Mouse (Mus musculus) heart, postnatal 0 days (tissue): ENCODE data around the gene Prrc2a. TPM values are rescaled to one million over a fixed set of nuclear protein-coding genes. Genes with fewer than 3 reads are reported as not detected.

ENCODE experiments used
- ATAC-seq: fragments of 200-750 bp; cut with Nextera tagmentation; 2 replicates; pipeline ENCODE4 v1.8.0; 2017; ENCODE audit warnings: low read depth, moderate number of reproducible peaks, moderate library complexity; ENCODE audit not compliant: insufficient read depth
- DNase-seq: peaks from one replicate; pipeline ENCODE4 v3.0.0-alpha.2; 2016; ENCODE audit warnings: low spot score
- H3K27ac ChIP-seq: fragments of 300-500 bp; sonication (generic); 2 replicates; pipeline ENCODE4 v1.5.1; 2014; ENCODE audit warnings: low read depth, mild to moderate bottlenecking
- H3K27me3 ChIP-seq: fragments of 300-500 bp; sonication (generic); 2 replicates; pipeline ENCODE4 v1.6.1; 2014; ENCODE audit warnings: low read length, mixed read lengths; ENCODE audit not compliant: control insufficient read depth, insufficient read depth
- H3K36me3 ChIP-seq: fragments of 300-500 bp; sonication (generic); replicated peaks from 2 replicates; pipeline ENCODE4 v1.6.1; 2014; ENCODE audit warnings: low read length, mixed read lengths; ENCODE audit not compliant: control insufficient read depth, insufficient read depth
- H3K4me1 ChIP-seq: fragments of 300-500 bp; sonication (generic); 2 replicates; pipeline ENCODE4 v1.6.1; 2014; ENCODE audit warnings: antibody characterized with exemption; ENCODE audit not compliant: control insufficient read depth, insufficient read depth
- H3K4me2 ChIP-seq: fragments of 300-500 bp; sonication (generic); 2 replicates; pipeline ENCODE4 v1.6.1; 2014; ENCODE audit warnings: low read depth, mild to moderate bottlenecking, low read length, moderate library complexity
- H3K4me3 ChIP-seq: fragments of 300-500 bp; sonication (generic); 2 replicates; pipeline ENCODE4 v1.5.1; 2014; ENCODE audit warnings: low read depth, low read length
- H3K9ac ChIP-seq: fragments of 300-500 bp; sonication (generic); replicated peaks from 2 replicates; pipeline ENCODE4 v1.6.1; 2014; ENCODE audit warnings: low read depth, low read length, mixed read lengths
- H3K9me3 ChIP-seq: fragments of 300-500 bp; sonication (generic); replicated peaks from 2 replicates; pipeline ENCODE4 v1.6.1; 2016; ENCODE audit warnings: low read length; ENCODE audit not compliant: control insufficient read depth
- CTCF ChIP-seq: IDR thresholded peaks from 2 replicates; pipeline ENCODE4 v1.5.1; 2016; ENCODE audit warnings: antibody characterized with exemption, control low read depth, low read depth
- EP300 ChIP-seq: IDR thresholded peaks from 2 replicates; pipeline ENCODE4 v1.6.1; 2016; ENCODE audit warnings: antibody characterized with exemption, low read depth
- WGBS: fragments of 180-500 bp; shearing (Covaris S2); extraction: QIAGEN DNeasy Blood & Tissue Kit; methylation state at CpG from one replicate; pipeline ENCODE4 v1.1.7; 2014; 5-methylcytosine and 5-hydroxymethylcytosine counted together
- polyA plus RNA-seq: library from polyadenylated mRNA; unstranded; fragments of >200 nt; fragmentation: Nextera tagmentation; extraction: Ambion mirVana; gene quantifications from 2 replicates; pipeline ENCODE4 v1.2.1, GENCODE M21; 2015
- total RNA-seq: library from RNA; depleted of rRNA; stranded (reverse); fragments of >200 nt; gene quantifications from 2 replicates; pipeline ENCODE4 v1.2.3, GENCODE M21; 2014; ENCODE audit warnings: low replicate concordance

The Prrc2a gene
- total and polyA plus RNA-seq, 2 experiments from 2014 or later = 60.7 to 99.2 TPM

- WGBS = under 1% methylated on average over 19 of the region's 28 CpGs
Measured at GRCm38 (mm10) chr17:35164218-35164567, 504 bp downstream of the Prrc2a start.

GRCm38 (mm10) chr17:35163326-35164081 lies 1.2 kb downstream of the Prrc2a start:
- H3K4me3 ChIP-seq = peak overlapping the region; percentile 100
- no peaks in the 10 kb centered on the region for H3K9me3 ChIP-seq
- H3K27me3 ChIP-seq = no peaks in the 10 kb centered on the region
- H3K27ac ChIP-seq = peak overlapping the region; percentile 99
- WGBS = 4% methylated on average over 8 of the region's 8 CpGs
- no peak for ATAC-seq
- H3K9ac ChIP-seq = peak overlapping the region; percentile 100
- peaks cover 36% of the 10 kb centered on the region for H3K36me3 ChIP-seq
- H3K4me1 ChIP-seq = peaks cover 23% of the 10 kb centered on the region
- DNase-seq = peak; percentile 42
- TF ChIP-seq CTCF (no peak), EP300 (no peak)
- peak overlapping the region; percentile 85 for H3K4me2 ChIP-seq

More at GRCm38 (mm10) chr17:35164218-35164567, 504 bp downstream of the Prrc2a start:
- Histone ChIP-seq H3K27me3 (no peaks in the 10 kb centered on the region), H3K4me3 (peak overlapping the region; percentile 100), H3K4me1 (peaks cover 23% of the 10 kb centered on the region), H3K9me3 (no peaks in the 10 kb centered on the region), H3K4me2 (peak overlapping the region; percentile 85), H3K36me3 (peaks cover 30% of the 10 kb centered on the region), H3K27ac (peak overlapping the region; percentile 99), H3K9ac (peak overlapping the region; percentile 100)
- no peak for DNase-seq
- no peak for ATAC-seq
- no peak for TF ChIP-seq CTCF
- TF ChIP-seq EP300 = no peak

- TF ChIP-seq CTCF = no peak
- TF ChIP-seq EP300 = no peak
- peak overlapping the region; percentile 100 for H3K4me3 ChIP-seq
- H3K9ac ChIP-seq = peak overlapping the region; percentile 100
- ATAC-seq (no peak), DNase-seq (no peak)
- peak overlapping the region; percentile 18; the same call in 1 of the 2 replicates for H3K27ac ChIP-seq
- WGBS = 10% methylated on average over 12 of the region's 12 CpGs
- H3K4me1 ChIP-seq = peaks cover 23% of the 10 kb centered on the region
- no peaks in the 10 kb centered on the region for H3K27me3 ChIP-seq
- H3K36me3 ChIP-seq = peaks cover 44% of the 10 kb centered on the region
- no peaks in the 10 kb centered on the region for H3K9me3 ChIP-seq
- peak overlapping the region; percentile 85 for H3K4me2 ChIP-seq
Measured at GRCm38 (mm10) chr17:35162730-35163129, 2.0 kb downstream of the Prrc2a start.

- Histone ChIP-seq H3K9ac (peak overlapping the region; percentile 100), H3K4me1 (peaks cover 23% of the 10 kb centered on the region), H3K27ac (no peak overlapping the region), H3K27me3 (no peaks in the 10 kb centered on the region), H3K9me3 (no peaks in the 10 kb centered on the region), H3K36me3 (peaks cover 50% of the 10 kb centered on the region), H3K4me3 (no peak overlapping the region), H3K4me2 (peak overlapping the region; percentile 85)
- WGBS = 61% methylated on average over 14 of the region's 14 CpGs
- ATAC-seq = no peak
- TF ChIP-seq CTCF = no peak
- TF ChIP-seq EP300 = no peak
- no peak for DNase-seq
Measured at GRCm38 (mm10) chr17:35162121-35162520, 2.6 kb downstream of the Prrc2a start.

- H3K27me3 ChIP-seq = no peaks in the 10 kb centered on the region
Measured at GRCm38 (mm10) chr17:35161421-35161820, 3.3 kb downstream of the Prrc2a start.

GRCm38 (mm10) chr17:35159638-35160037 lies 5.1 kb downstream of the Prrc2a start:
- no peaks in the 10 kb centered on the region for H3K27me3 ChIP-seq
- H3K36me3 ChIP-seq = peaks cover 75% of the 10 kb centered on the region
- 74% methylated on average over 7 of the region's 7 CpGs for WGBS
- H3K27ac ChIP-seq = no peak overlapping the region
- ATAC-seq (no peak), DNase-seq (no peak)
- no peak overlapping the region for H3K4me3 ChIP-seq
- no peak overlapping the region for H3K4me2 ChIP-seq
- no peak for TF ChIP-seq CTCF
- no peak for TF ChIP-seq EP300
- peaks cover 15% of the 10 kb centered on the region for H3K4me1 ChIP-seq
- no peaks in the 10 kb centered on the region for H3K9me3 ChIP-seq
- no peak overlapping the region for H3K9ac ChIP-seq

More at GRCm38 (mm10) chr17:35161421-35161820, 3.3 kb downstream of the Prrc2a start:
- Histone ChIP-seq H3K4me3 (no peak overlapping the region), H3K27ac (no peak overlapping the region), H3K4me1 (peaks cover 23% of the 10 kb centered on the region), H3K9me3 (no peaks in the 10 kb centered on the region), H3K9ac (no peak overlapping the region), H3K4me2 (0 out of 2 replicates have a peak overlapping the region, but pooled peaks have one; percentile 85), H3K36me3 (peaks cover 57% of the 10 kb centered on the region)
- no peak for DNase-seq
- no peak for ATAC-seq
- TF ChIP-seq CTCF (no peak), EP300 (no peak)
- 67% methylated on average over 11 of the region's 11 CpGs for WGBS
